Mouse (Mus musculus) spleen, postnatal 4 days (tissue): ENCODE measurements around the gene Hspa5.
A peak's percentile ranks its signal among the peaks of the same experiment; 100 is the strongest.
"Not testable (repeated sequence)": the region's sequence is repeated elsewhere in the genome, so short reads cannot be mapped to it uniquely, and the experiment has no call there.

Experiments
- DNase-seq, 2 experiments: peaks; one replicate each; pipeline ENCODE4 v3.0.0; 2022; ENCODE audit warnings: low spot score in 2 of 2

The Hspa5 gene

DNA sequence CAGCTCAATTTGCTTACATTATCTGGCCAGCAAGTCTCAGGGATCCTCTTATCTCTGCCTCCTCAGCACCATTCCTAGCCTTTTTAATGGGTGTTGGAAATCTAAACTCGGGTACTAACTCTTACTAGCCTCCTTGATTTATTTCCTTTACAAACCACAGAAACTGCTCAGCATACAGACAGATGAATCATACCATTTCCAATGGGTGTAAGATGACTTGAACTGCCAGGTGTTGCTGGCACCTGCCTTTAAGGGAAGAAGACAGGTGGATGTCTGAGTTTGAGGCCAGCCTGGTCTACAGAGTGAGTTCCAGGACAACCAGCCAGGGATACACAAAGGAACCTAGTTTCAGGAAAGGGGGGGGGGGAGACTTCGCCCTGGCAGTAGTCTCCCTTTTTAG lies 36.3 kb downstream of the Hspa5 start:
- no peak for DNase-seq

DNA sequence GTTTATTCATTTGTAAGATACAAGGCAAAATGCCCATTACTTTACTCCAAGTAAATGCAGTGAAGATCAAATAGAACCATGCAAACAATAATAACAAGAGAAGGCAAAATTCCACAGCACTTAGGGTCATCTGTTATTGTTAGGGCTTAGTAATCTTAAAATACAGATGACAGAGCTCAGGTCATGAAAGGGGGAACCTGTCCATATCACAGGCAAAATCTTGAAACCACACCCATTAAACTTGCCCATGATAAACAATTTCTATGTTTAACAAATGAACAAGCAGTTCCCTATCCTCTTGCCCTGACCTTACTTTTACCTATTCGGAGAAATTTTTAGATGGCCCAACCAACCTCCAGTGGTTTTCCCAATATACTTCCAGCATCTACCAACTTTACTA lies 37.8 kb downstream of the Hspa5 start:
- DNase-seq: no peak

DNA sequence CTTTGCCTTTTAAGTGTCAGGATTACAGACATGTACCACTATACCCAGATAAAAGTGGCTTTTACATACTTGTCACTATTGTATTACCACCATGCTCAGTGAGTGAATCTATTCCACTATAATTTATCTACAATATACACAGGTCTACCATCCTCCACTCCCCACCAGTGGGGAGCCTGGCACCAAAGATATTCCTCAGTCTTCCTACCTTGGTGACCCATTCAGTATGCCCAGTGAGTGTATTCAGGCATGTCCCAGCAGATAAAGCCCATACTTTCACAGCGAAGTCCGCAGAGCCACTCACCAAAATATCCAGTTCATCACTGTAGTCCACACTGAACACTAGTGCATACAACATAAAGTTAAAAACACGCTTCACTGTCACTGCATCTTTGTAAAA lies 39.0 kb downstream of the Hspa5 start:
- no peak for DNase-seq

DNA sequence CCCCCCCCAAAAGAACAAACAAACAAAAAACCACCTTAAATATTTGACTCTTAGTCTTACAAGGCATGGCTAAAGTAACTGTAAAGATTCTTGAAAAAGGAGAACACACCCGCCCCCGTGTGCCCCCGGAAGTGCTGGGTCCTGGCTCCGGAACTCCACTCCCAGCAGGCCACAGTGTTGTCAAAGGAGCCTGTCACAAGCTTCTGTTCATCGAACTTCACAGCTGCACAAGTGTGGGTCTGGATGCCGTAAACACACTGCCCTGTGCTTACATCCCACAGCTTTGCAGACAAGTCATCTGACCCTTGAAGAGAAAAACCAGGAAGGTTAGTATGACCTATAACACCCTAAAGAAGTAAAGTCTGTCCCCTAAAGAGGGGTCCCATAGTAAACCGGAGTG lies 40.9 kb downstream of the Hspa5 start:
- DNase-seq: no peak

DNA sequence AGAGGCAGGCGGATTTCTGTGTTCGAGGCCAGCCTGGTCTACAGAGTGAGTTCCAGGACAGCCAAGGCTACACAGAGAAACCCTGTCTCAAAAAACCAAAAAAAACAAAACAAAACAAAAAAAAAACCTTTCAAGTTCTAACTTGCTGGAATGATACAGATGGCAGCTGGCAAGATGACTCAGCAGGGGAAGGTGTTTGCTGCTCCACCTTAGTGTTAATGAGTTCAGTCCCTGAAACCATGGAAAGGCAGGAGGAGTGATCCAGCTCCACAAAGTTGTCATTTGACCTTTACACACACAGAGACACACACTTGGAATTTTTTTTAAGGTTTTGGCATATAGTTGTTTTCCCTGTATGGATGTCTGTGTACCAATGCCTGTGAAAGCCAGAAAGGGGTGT lies 44.1 kb downstream of the Hspa5 start:
- not testable (repeated sequence) for DNase-seq

DNA sequence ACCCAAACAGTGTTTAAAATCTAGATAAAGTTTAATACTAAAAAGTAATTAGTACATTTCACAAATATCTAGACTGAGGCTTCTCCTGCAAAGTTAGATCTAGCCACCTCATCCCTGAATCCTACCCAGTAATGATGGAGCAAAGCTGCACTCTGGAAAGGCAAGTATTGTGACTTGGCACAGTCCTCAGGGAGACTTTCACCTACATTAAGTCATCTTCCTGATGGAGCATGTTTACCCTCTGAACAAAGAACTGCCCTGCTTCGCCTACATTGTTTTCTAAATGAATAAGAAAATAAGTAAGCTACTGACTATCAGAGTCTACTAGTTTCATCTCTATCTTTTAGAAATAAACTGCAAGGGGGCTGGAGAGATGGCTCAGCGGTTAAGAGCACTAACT lies 46.7 kb downstream of the Hspa5 start:
- no peak for DNase-seq

DNA sequence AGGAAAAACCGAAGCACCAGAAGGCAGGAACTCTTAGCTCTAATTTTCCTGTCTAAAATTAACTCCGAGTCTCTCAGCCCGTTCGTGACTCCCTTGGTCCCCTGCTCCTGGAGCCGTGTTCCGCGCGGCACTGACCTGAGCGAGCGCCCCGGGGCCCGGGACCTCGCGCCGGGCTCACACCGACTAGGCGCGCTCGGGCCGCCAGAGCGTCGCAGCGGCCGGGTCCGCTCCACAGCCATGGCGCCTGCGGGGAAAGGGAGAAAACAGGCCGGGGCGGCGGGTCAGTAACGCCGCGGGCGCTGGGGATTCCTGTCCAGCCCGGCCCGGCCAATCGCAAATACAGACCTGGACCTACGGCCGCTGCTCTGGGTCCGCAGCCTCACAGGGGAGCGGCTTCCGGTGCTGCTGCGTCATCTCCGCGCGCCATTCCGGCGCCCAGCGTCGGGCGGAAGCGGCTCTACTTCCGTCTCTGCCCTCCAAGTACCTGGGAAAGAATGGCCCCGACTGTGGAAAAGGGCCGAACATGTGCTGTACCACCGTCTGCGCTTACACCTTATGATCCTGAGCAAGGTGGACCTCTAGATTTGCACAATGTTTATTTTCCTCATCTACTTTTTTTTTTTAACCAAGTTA lies 54.2 kb downstream of the Hspa5 start, which contains the start of gene Fbxw2:
Fbxw2 (minus strand) TSS at position 485 of the 633 bp plus-strand sequence.
- DNase-seq: peak; percentile 88 to 94

DNA sequence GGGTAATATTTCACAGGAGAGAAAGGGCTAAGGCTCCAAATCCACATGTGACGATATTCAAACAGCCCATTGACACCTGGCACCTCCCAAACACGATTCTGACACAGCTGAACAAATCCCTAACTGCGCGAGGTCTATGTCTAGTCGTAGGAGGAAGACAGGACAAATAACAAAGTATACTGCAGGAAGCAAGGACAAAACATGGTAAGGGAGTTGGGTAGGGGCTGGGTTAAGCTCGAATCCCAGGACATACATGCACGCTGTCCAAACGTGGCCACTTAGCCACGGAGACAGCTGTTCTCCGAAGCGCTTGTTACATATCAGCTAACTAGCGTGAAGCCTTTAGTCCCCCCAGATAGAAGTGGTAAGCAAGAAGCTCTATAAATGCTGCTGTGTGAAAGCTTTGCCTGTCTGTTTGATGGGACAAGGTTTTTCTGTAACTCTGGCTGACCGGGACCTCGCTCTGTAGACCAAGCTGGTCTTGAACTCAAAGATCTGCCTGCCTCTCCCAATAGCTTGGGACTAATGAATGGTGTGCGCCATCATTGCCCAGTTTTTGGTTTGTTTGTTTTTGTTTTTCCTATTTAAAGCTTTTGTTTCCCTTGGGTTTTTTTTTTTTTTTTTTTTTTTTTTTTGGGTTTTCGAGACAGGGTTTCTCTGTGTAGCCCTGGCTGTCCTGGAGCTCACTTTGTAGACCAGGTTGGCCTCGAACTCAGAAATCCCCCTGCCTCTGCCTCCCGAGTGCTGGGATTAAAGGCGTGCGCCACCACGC lies 54.9 kb downstream of the Hspa5 start:
- peak in 1 of 2 experiments; percentile 67 for DNase-seq
